Mouse (Mus musculus) thymus, adult 2 months (tissue): ENCODE results near the gene Acp2.

ENCODE experiments used
- CTCF ChIP-seq: fragments of 200-500 bp; IDR thresholded peaks from 2 replicates; pipeline ENCODE4 v1.5.1; 2012; ENCODE audit warnings: mild to moderate bottlenecking, control low read depth, low read length, moderate library complexity, borderline replicate concordance; ENCODE audit not compliant: control insufficient read depth, poor library complexity, insufficient read depth; ENCODE audit errors: extremely low read depth
- POLR2A ChIP-seq: fragments of 200-500 bp; IDR thresholded peaks from 2 replicates; pipeline ENCODE4 v1.6.1; 2012; ENCODE audit warnings: mild to moderate bottlenecking, low read length, control low read depth, moderate library complexity; ENCODE audit not compliant: control insufficient read depth, poor library complexity, insufficient read depth; ENCODE audit errors: extremely low read depth

- TF ChIP-seq POLR2A (no peak), CTCF (no peak)
These were observed 54.7 kb downstream of the Acp2 start for GRCm38 (mm10) chr2:91257126-91257980.
